Mouse (Mus musculus): ENCODE measurements around the gene AV320801.
"Not testable (repeated sequence)": the region's sequence is repeated elsewhere in the genome, so short reads cannot be mapped to it uniquely, and the experiment has no call there.

DNA sequence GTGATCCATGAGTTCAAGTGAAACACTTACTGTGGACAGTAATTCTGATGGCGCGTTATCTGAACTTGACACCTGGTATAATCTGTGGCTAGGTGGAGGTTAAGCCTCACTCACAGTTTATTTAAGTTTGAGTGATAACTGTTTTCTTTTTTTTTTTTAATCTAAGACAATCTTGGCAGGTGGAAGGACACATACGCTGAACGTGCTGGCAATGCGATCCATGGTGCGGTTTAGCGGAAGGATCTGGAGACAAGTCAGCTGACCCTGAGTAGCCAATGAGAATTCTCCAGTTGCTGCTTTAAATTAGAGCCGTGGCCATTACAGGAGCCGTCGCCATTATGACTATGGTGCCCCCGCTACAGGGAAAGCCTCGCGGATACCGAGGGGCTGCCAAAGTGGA lies at the start of gene AV320801:
- TF ChIP-seq GATA1 (IDR thresholded peaks at IDR 0.05; ENCODE audit: borderline replicate concordance, low read length); FLI1 (IDR thresholded peaks at IDR 0.05; ENCODE audit: low read length): not testable (repeated sequence)

Data from megakaryocyte, embryonic 14.5 days (primary cell).